Mouse (Mus musculus): ENCODE data around the gene Pced1b. TPM values are rescaled to one million over a fixed set of nuclear protein-coding genes. Genes with fewer than 3 reads are reported as not detected.

The Pced1b gene
- total and polyA plus RNA-seq, 2 experiments from 2014 or later = 0.89 to 2.6 TPM

- Histone ChIP-seq H3K4me2 (ENCODE audit: low read depth, low read length) (peak overlapping the region; percentile 49), H3K4me3 (ENCODE audit: low read depth, low read length) (peak overlapping the region; percentile 13; the same call in 1 of the 2 replicates), H3K36me3 (replicated peaks; ENCODE audit: control insufficient read depth, insufficient read depth, low read length) (no peaks in the 10 kb centered on the region), H3K27ac (ENCODE audit: low read depth) (0 out of 2 replicates have a peak overlapping the region, but pooled peaks have one; percentile 11), H3K4me1 (ENCODE audit: control insufficient read depth, insufficient read depth) (0 out of 2 replicates have a peak, but pooled peaks cover 4% of the 10 kb centered on the region), H3K27me3 (ENCODE audit: control insufficient read depth, insufficient read depth, low read length) (no peaks in the 10 kb centered on the region; the same call in 1 of the 2 replicates), H3K9ac (replicated peaks; ENCODE audit: low read depth, low read length) (peak overlapping the region; percentile 26; the same call in 1 of the 2 replicates), H3K9me3 (replicated peaks; ENCODE audit: control insufficient read depth, low read length) (no peaks in the 10 kb centered on the region)
- WGBS = 26% methylated on average over 19 of the region's 19 CpGs
- TF ChIP-seq EP300 (IDR thresholded peaks at IDR 0.05; ENCODE audit: low read depth) (no peak), CTCF (IDR thresholded peaks at IDR 0.05; ENCODE audit: low read depth) (no peak)
- DNase-seq (ENCODE audit: low spot score) = peak; percentile 7
- ATAC-seq (ENCODE audit: insufficient read depth, low read depth) = 0 out of 2 replicates have a peak, but pooled peaks have one; percentile 10
Measured at GRCm38 (mm10) chr15:97376792-97377222, 129.9 kb downstream of the Pced1b start.

- WGBS = 87% methylated on average over 4 of the region's 4 CpGs
Measured at GRCm38 (mm10) chr15:97378061-97378460, 131.2 kb downstream of the Pced1b start.

GRCm38 (mm10) chr15:97379489-97380304, 132.8 kb downstream of the Pced1b start:
- Histone ChIP-seq H3K27me3 (ENCODE audit: control insufficient read depth, insufficient read depth, low read length) (no peaks in the 10 kb centered on the region; the same call in 1 of the 2 replicates), H3K4me1 (ENCODE audit: control insufficient read depth, insufficient read depth) (no peaks in the 10 kb centered on the region), H3K36me3 (replicated peaks; ENCODE audit: control insufficient read depth, insufficient read depth, low read length) (no peaks in the 10 kb centered on the region), H3K4me2 (ENCODE audit: low read depth, low read length) (peak overlapping the region; percentile 26), H3K9me3 (replicated peaks; ENCODE audit: control insufficient read depth, low read length) (no peaks in the 10 kb centered on the region), H3K9ac (replicated peaks; ENCODE audit: low read depth, low read length) (no peak overlapping the region), H3K27ac (ENCODE audit: low read depth) (no peak overlapping the region), H3K4me3 (ENCODE audit: low read depth, low read length) (no peak overlapping the region)
- TF ChIP-seq EP300 (IDR thresholded peaks at IDR 0.05; ENCODE audit: low read depth) (no peak), CTCF (IDR thresholded peaks at IDR 0.05; ENCODE audit: low read depth) (no peak)
- DNase-seq (ENCODE audit: low spot score) (no peak), ATAC-seq (ENCODE audit: insufficient read depth, low read depth) (no peak; the same call in 1 of the 2 replicates)
- 38% methylated on average over 11 of the region's 12 CpGs for WGBS

More at GRCm38 (mm10) chr15:97378061-97378460, 131.2 kb downstream of the Pced1b start:
- TF ChIP-seq EP300 (IDR thresholded peaks at IDR 0.05; ENCODE audit: low read depth) (no peak), CTCF (IDR thresholded peaks at IDR 0.05; ENCODE audit: low read depth) (no peak)
- Histone ChIP-seq H3K27ac (ENCODE audit: low read depth) (no peak overlapping the region), H3K27me3 (ENCODE audit: control insufficient read depth, insufficient read depth, low read length) (no peaks in the 10 kb centered on the region; the same call in 1 of the 2 replicates), H3K9me3 (replicated peaks; ENCODE audit: control insufficient read depth, low read length) (no peaks in the 10 kb centered on the region), H3K4me2 (ENCODE audit: low read depth, low read length) (no peak overlapping the region), H3K4me1 (ENCODE audit: control insufficient read depth, insufficient read depth) (0 out of 2 replicates have a peak, but pooled peaks cover 4% of the 10 kb centered on the region), H3K4me3 (ENCODE audit: low read depth, low read length) (no peak overlapping the region), H3K36me3 (replicated peaks; ENCODE audit: control insufficient read depth, insufficient read depth, low read length) (no peaks in the 10 kb centered on the region), H3K9ac (replicated peaks; ENCODE audit: low read depth, low read length) (no peak overlapping the region)
- DNase-seq (ENCODE audit: low spot score) (no peak), ATAC-seq (ENCODE audit: insufficient read depth, low read depth) (no peak)

- Histone ChIP-seq H3K4me1 (ENCODE audit: control insufficient read depth, insufficient read depth) (no peaks in the 10 kb centered on the region), H3K9ac (replicated peaks; ENCODE audit: low read depth, low read length) (no peak overlapping the region), H3K4me3 (ENCODE audit: low read depth, low read length) (no peak overlapping the region), H3K27me3 (ENCODE audit: control insufficient read depth, insufficient read depth, low read length) (no peaks in the 10 kb centered on the region; the same call in 1 of the 2 replicates), H3K36me3 (replicated peaks; ENCODE audit: control insufficient read depth, insufficient read depth, low read length) (no peaks in the 10 kb centered on the region), H3K27ac (ENCODE audit: low read depth) (no peak overlapping the region), H3K4me2 (ENCODE audit: low read depth, low read length) (no peak overlapping the region), H3K9me3 (replicated peaks; ENCODE audit: control insufficient read depth, low read length) (no peaks in the 10 kb centered on the region)
- TF ChIP-seq EP300 (IDR thresholded peaks at IDR 0.05; ENCODE audit: low read depth) = no peak
- no peak for TF ChIP-seq CTCF (IDR thresholded peaks at IDR 0.05; ENCODE audit: low read depth)
- ATAC-seq (ENCODE audit: insufficient read depth, low read depth) (no peak), DNase-seq (ENCODE audit: low spot score) (no peak)
- WGBS = 89% methylated on average over 3 of the region's 3 CpGs
Measured at GRCm38 (mm10) chr15:97382567-97382966, 135.7 kb downstream of the Pced1b start.

GRCm38 (mm10) chr15:97383523-97384141, 136.7 kb downstream of the Pced1b start:
- WGBS = 65% methylated on average over 14 of the region's 14 CpGs

More at GRCm38 (mm10) chr15:97383523-97384141, 136.7 kb downstream of the Pced1b start:
- ATAC-seq (ENCODE audit: insufficient read depth, low read depth) (no peak), DNase-seq (ENCODE audit: low spot score) (no peak)
- Histone ChIP-seq H3K4me2 (ENCODE audit: low read depth, low read length) (no peak overlapping the region), H3K27me3 (ENCODE audit: control insufficient read depth, insufficient read depth, low read length) (no peaks in the 10 kb centered on the region; the same call in 1 of the 2 replicates), H3K9me3 (replicated peaks; ENCODE audit: control insufficient read depth, low read length) (no peaks in the 10 kb centered on the region), H3K36me3 (replicated peaks; ENCODE audit: control insufficient read depth, insufficient read depth, low read length) (no peaks in the 10 kb centered on the region), H3K27ac (ENCODE audit: low read depth) (no peak overlapping the region), H3K9ac (replicated peaks; ENCODE audit: low read depth, low read length) (no peak overlapping the region), H3K4me1 (ENCODE audit: control insufficient read depth, insufficient read depth) (no peaks in the 10 kb centered on the region), H3K4me3 (ENCODE audit: low read depth, low read length) (no peak overlapping the region)
- TF ChIP-seq CTCF (IDR thresholded peaks at IDR 0.05; ENCODE audit: low read depth) (no peak), EP300 (IDR thresholded peaks at IDR 0.05; ENCODE audit: low read depth) (no peak)
